Mouse (Mus musculus): ENCODE measurements around the gene Fryl.

Gene Fryl

DNA sequence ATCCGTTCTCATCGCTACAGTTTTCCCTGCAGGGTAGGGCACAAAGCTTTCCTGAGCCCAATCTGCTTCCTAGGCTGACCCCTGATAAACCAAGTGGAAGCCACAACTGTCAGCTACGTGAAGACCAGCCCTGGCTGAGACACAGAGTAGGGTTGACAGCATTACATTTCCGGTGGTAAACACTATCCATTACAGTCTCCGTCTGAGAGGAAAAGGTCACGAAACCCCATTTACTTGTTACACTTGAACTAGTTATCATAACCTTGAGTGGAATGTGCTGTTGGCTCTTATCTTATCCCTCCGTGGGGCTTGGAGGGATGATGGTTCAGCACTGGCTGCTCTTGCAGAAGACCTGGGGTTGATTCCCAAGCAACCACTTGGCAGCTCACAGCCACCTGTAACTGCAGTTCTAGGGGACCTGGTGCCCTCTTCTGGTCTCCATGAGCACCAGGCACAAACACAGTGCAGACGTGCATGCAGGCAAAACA lies 62.3 kb downstream of the Fryl start:
- DNase-seq (ENCODE audit: low read depth, low spot score), result no peak

DNA sequence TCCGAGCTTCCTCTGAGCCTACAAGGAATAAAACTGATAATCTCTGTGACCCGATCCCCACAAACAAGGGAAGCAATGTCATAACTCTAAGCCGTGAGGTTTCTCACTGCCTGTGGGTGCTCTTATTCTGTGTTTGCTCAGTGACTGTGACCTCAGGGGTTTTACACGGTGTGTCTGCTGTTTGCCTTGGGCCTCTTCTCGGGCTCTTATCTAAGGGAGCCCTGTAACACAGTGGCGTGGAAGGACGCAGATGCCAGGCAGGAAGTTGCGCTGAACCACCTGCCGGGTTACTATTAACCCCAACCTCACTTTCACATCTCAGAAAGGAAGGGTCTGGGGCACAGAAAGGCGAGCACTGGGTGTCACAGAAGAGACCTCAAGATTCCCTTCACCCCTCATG lies 62.8 kb downstream of the Fryl start:
- DNase-seq (ENCODE audit: low read depth, low spot score), result no peak

DNA sequence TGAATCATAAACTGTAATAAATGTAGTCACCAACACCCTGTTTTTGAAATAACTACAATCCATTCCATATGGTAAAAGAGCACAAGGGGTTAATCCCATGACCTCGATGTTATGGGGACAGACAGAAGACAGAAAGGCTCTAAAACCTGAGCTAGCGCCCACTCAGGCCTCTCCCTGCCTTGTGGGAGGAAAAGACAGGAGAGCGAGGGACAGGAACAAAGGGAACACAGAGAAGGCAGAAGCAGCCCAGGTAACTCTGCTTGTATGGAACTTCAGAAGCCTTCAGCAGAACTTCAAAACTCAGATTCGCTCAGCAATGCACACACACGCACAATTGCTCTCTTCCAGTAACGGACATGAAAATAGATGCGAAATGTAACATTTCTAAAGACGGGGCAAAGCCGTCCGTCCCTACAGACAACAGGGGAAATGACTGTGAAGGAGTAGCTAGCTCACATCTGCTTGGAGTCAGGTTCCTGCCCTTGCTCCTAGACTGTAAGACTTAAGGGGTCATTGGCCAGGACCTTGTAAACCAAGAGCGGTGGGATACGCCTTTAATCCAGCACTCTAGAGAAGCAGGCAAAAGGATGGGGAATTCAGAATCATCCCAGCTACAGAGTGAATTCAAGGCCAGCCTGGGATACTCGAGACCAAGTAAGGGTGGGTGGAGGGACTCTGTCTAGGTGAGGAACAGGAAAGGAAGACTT lies 63.4 kb downstream of the Fryl start:
- DNase-seq (ENCODE audit: low read depth, low spot score), result no peak

DNA sequence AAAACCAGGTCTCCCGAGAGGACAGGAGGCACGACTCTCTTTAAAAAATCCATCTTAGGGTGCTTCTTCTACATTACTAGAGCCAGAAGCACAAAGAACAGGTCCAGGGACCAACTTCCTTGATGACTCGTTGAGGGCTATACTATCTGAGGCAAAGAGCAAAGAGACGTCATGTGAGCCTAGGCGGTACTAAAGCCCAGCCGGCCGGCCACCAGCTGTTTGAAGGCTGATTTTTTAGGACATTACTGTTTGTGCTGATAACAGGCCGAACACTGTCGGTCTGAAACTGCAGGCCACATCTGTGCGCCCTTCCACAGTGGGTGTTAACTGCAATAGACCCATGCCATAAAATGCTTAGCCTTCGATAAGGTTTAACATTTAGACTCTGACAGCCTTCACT lies 64.7 kb downstream of the Fryl start:
- DNase-seq (ENCODE audit: low read depth, low spot score), result no peak

DNA sequence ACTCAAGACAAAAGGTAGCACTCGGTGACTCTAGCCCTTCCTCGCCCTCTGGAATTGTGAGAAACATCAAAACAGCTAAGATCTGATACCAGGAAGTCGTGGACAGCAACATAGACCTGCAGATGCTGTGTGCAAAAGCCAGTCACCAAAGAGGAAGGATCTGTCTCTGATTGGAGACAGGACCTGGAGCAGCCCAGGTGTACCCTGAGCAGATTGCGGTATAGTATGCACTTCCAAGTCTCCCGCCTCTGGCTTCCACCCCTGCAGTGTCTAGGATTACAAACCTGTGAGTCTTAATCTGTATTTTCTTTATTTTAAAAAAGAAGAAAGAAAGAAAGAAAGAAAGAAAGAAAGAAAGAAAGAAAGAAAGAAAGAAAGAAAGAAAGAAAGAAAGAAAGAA lies 66.3 kb downstream of the Fryl start:
- DNase-seq (ENCODE audit: low read depth, low spot score), result no peak

DNA sequence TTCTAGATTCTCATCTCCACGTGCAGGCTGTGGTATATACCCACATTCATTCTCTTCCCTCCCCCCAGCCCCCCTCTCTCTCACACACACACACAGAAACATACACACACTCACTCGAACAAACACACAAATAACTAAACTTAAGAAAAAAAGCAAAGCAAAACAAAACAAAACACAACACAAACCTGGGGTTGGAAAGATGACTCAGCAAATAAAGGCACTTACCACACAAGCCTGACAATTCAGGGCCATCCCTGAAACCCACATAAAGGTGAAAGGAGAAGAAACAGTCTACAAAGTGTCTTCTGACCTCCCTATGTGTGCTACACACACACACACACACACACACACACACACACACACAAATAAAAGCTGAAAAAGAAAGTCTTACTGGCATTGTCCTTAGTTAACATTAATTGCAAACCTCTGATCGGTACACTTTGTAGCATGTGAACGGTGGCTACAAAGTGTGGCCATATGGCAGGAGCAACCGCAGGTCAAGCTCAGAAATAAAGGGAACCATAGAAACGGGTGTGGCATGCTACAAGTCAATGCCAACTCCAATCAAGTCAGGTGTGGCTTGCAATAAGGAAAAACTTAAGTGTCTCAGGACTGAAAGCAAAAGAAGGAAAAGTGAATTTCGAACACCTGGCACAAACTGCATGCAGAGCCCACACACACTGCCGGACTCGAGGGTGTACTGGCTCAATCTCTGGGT lies 66.8 kb downstream of the Fryl start:
- no peak for DNase-seq (ENCODE audit: low read depth, low spot score)

DNA sequence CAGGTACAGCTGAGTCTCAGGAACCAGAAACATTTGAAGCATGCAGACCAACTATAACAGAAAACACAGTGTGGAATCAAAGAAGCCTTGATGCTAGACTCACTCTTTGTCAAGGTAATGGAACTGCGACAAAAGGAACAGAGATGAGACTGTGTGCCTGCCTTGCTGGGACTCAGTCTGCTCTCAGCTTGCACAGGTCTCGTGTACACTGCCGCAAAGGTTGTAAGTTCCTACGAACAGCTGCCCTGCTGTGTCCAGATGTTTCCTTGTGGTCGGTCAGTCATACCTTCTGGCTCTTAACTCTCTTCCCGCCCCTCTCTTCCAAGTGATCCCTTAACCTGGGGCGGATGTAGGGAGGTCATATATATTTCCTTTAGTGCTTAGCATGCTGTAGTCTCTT lies 67.8 kb downstream of the Fryl start:
- DNase-seq (ENCODE audit: low read depth, low spot score), result no peak

DNA sequence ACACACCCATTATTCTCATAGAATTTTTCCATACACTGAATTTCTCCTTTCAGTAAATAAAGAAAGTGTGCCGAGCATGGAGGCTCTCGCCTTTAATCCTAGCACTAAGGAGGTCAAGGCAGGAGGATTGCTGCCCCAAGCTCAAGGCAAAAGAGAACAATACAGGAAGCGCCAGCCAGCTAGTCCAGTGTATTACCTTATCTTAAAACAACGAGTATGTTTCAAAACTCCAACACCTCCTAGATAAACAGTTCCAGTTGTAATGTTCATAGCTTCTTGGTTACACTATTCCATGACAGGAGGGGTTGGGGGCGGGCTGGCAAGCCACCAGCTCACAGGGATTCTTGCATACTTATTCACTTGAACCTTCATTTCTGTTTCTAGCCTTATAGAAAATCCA lies 68.3 kb downstream of the Fryl start:
- no peak for DNase-seq (ENCODE audit: low read depth, low spot score)

DNA sequence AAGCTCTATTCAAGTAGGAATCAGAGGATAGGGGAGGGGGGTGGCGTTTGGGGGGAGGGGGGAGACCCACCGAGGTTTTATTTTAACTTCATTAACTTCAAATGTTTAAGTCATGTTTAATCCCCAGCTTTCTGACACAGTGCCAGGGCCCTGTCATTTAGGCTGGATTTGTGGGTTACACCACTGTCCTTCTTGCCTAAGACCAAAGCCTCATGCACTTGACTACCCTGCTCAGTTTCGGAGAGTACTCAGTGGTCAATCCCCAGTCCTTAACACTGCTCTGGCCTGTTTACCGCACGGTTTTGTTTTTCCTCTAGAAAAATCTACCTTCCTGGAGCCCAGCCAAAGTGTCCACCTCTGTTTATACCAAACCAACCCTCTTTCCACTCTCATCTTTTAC lies 69.5 kb downstream of the Fryl start:
- no peak for DNase-seq (ENCODE audit: low read depth, low spot score)

DNA sequence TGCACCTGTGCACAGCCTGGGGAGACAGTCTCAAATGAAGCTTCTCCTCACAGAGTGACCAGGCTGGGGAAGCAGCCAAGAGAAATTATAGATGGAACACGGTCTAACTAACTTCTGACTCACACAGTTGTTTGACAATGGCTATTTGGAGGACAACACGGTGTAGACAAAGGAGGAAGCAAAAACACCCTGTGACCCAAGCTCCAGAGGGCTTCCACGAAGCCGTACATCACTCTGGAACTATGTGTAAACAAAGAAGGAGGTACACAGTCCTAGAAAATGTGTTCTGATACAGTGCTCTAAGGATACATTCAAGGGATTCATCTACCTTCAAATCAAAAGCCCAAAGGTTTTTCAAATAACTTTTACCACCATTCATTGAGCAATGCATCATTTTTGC lies 71.0 kb downstream of the Fryl start:
- DNase-seq (ENCODE audit: low read depth, low spot score), result no peak

DNA sequence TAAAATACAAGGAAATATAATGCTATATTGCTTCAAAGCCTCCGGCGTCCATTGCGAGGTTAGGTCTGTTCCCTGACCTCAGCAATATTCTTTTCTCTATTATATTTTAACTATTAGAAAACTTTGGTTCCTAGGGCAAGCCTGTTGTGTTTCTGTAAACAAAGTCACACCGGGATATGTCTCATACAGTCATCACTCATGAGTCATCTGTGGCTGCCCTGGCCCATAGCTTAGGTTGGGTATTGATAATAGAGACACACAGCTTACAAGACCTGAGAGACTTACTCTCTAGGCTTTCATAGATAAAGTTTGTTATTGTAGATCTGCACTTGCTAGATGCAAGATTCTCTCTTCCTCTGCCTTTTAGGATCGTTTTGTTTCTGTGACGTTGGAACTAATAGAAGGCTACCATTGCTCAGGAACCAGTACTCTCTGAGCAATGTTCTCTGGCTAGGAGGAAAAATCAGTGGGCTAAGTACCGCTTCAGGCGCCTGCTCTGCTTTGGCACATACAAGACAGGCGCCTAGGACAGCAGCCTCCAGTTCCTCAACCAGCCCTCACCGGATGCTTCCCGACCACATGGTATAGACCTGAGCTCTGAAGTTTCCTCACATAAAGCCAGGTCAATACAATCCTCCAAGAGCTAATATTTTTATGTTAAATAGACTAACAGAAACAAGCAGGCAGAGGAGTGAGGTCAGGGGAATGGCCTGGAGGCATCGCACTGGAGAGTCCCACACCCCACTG lies 73.5 kb downstream of the Fryl start:
- DNase-seq (ENCODE audit: low read depth, low spot score), result no peak

DNA sequence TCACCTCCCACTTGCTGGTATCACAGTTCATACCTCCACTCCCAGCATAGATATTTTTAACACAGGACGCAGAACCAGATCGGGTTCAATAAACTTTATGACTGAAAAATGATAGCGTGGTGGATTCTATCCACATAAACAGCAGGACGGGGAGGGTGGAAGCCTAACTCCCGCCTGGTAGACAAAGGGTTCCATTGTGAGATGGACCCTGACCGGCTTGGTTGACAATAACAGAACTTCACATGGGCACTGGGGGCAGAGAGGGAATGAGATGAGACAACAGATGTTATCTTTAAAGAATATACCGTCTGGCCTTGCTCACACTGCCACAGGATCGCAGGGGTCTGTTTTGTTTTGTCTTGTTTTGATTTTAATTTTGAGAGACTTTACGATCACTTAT lies 74.2 kb downstream of the Fryl start:
- no peak for DNase-seq (ENCODE audit: low read depth, low spot score)

DNA sequence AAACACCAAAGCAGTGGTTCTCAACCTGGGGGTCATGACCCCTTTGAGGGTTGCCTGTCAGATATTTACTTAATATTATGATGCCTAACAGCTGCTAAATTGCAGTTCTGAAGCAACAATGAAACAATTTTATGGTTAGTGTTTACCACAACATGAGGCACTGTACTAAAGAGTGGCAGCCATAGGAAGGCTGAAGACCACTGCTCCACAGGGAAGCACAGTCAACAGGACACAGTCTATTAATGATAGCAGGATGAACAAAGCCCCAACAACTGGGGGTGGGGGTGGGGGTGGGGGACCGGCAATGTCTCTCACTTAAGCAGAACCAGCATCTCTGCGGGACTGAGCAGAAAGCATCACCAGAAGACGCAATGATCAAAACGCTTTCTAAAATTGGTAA lies 80.1 kb downstream of the Fryl start:
- no peak for DNase-seq (ENCODE audit: low read depth, low spot score)

DNA sequence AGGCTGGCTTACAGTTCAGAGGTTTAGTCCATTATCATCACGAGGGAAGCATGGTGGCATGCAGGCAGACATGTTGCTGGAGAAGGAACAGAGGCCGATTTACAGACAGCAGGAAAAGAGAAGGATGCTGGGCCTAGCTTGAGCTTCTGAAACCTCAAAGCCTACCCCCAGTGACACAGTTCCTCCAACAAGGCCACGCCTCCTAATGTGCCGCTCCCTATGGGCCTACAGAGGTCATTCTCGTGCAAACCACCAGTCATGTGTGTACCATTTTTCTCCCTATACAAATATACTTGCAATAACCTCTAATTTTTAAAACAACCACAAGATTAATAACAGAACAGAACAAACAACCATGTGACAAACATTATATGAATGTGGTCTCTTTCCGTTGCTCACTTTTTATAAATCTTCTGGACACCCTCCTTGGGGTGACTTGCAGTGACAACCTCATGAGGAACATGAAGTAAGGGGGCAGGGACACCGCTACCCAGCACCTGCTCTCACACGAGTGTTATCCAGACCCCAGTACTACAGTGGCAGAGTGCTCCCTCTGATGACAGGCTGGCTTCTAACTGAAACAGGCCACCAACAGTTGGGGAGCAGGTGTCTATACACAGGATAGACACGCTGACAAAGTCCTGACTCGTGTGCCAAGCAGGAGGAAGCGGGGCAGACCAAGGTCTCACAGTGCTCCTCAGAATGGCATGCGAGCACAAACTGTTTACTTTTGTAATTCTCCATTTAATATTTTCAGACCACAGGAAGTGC lies 80.9 kb downstream of the Fryl start:
- DNase-seq (ENCODE audit: low read depth, low spot score), result no peak

DNA sequence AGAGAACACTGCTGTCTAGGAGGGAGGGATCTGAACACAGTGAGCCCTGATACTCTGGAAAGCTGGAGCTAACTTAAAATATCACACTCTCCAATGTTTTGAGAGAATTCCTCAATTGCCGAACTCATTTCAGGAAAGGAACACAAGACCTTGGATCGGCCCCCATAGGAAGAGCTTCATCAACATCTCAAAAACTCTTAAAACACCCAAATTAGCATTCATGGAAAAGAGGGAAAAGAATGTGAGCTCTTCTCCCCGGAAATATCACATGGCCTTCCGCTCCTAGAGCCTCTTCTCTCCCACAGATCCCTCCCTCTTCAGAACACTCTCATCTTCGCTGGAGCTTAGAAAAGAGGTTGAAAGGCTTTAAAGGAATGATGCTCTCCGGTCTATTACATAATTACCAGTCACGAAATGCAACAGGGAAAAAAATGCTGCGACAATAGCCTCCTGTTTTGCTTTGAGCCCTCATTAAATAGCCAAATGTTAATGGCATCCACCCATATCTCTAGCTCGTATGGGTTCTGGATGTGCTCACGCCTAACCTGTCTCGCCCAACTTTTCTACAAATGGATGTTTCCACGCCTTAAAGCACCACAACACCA lies 84.4 kb downstream of the Fryl start:
- no peak for DNase-seq (ENCODE audit: low read depth, low spot score)

DNA sequence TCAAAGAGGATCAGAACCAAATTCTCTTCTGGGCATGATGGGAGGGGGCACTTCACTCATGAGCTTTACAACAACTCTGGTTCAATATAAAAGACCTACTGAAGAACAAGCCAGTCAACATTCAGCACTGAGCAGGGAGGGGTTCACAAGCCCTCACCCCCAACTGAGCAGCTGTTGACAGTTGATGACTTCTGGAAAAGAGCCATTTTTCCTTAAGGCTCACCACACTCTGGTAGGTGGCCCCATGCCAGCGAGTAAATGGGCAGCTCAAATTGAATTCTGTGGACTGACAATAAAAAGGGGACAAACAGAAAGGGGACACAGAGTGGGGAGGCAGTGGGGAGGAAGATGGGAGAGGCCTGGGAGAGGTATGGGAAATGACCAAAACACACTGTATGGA lies 85.2 kb downstream of the Fryl start:
- DNase-seq (ENCODE audit: low read depth, low spot score), result no peak

DNA sequence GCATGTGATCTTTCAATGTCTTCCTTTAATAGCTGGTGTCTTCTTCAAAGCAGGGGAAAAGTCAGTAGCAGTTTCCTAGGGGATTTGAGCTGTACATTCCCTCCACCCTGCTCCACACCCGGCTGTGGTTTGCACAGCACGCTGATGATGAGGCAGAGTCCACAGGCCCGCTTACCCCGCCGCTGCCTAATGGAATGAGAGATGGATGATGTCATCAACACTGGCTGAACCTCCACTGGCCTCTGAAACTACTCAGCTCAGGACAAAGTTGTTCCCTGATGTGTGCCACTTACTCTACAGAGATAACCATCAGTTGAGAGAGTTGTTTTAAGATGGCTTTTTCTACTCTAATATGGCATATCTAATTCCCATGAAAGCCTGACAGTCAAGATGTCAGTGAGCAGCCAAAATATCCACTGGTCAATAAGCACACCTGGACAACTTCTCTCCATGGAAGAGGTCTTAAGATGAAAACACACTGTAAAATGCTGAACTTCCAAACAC lies 87.6 kb downstream of the Fryl start:
- DNase-seq (ENCODE audit: low read depth, low spot score), result no peak

DNA sequence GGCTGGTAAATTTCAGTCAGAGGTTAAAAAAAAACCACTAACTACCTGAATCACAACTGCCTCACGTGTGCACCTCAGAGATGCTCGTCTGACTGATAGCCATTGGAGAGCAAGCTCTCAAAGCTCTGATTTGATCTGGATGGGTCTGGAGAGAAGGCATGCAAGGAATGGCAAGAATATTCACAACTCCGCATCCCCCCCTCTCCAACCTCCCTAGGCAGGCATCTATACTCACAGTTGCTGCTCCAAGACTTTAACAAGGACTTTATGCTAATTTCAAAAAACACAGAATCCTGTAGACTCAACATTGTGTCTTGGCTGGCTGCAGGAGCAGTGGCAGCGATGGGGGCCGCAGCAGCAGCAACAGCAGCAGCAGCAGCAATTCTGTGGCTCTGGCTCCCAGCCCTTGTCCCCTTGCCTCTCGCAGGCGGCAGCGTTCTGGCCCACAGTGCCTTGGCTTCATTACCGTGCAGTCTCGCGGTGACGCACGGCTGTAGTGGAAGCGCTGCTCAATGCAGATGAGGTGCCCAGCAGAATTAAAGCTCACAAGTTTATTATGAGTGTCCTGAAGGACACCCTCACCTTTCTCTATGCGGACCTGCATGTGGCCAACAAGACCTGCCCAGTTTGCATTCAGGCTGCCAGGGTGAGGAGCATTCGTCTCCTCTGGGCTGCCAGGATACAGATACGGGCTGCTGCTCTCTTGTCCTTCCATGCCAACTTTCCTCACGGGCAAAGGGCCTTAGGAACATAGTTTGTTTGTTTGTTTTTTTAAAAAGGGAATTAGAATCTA lies 88.2 kb downstream of the Fryl start:
- no peak for DNase-seq (ENCODE audit: low read depth, low spot score)

DNA sequence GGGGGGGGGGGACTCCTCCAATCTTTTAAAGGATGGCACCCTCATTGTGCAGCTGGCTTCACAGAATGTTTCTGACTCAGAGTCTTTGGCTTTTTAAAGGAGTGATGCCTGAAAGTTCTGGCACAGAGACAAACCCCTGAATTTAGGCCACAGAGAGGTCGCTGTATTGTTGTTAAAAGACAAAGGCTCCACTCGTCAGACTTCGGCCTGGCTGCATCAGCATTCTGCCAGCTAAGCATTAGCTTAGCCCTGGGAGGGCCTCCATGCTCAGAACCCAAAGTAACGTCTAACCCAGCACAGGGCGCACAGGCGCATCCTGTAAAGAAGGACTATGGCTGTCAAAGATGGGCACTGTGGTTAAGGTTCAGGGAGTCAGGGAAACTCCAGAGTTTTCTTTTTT lies 92.4 kb downstream of the Fryl start:
- DNase-seq (ENCODE audit: low read depth, low spot score), result no peak

DNA sequence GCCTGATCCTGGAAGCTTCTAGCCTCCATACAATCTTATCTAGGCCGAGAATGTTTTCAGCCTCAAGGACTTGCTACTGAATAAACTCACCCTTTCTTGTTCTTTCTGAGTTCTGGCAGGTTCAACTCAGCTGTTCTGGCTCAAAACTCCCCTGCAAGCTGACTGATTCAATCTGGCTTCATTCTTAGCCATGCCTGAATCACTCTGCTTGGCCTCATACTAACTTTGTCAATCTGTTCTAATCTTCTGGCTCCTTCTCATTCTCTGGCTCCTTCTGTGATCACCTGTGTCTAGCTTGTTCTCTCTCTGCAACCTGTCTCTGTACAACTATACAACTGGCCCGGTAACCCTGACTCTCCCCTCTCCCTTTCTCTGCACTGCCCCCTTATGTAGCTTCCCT lies 93.9 kb downstream of the Fryl start:
- DNase-seq (ENCODE audit: low read depth, low spot score), result no peak

DNA sequence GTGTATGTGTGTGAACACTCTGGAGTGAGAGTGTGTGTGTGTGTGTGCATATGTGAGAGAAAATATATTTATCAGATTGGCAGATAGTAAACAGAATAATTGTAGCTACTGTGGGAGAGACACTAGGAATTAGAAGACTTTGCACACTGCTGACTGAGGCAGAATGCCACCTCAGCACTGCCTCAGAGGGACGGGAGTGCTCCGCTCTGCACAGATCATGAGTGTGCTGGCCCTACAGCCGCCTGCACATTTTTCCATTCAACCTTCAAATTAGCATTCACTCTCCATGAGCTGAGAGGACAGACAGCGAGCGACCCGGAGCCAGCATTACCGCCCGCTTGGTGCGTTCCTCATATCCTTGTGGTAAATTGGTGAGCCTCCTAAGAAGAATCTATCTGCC lies 96.0 kb downstream of the Fryl start:
- DNase-seq (ENCODE audit: low read depth, low spot score), result no peak
